Mouse (Mus musculus) C2C12 (cell line): ENCODE data around the gene Olfr1357.

ENCODE experiments used
- CEBPB ChIP-seq: IDR thresholded peaks from one replicate; pipeline ENCODE4 v1.6.1; 2011; ENCODE audit warnings: low read depth, mild to moderate bottlenecking, control low read depth, moderate library complexity
- CTCF ChIP-seq: IDR thresholded peaks from one replicate; pipeline ENCODE4 v1.5.1; 2011; ENCODE audit not compliant: control insufficient read depth, insufficient read depth, insufficient read length
- FOSL1 ChIP-seq: IDR thresholded peaks from one replicate; pipeline ENCODE4 v1.8.0; 2011; ENCODE audit warnings: mild to moderate bottlenecking, low read length; ENCODE audit not compliant: poor library complexity, insufficient read depth, severe bottlenecking
- MAX ChIP-seq: IDR thresholded peaks from one replicate; pipeline ENCODE4 v1.6.1; 2011; ENCODE audit warnings: mild to moderate bottlenecking, control low read depth
- MYOD1 ChIP-seq: IDR thresholded peaks from one replicate; pipeline ENCODE4 v1.6.1; 2011; ENCODE audit warnings: low read depth; ENCODE audit not compliant: control insufficient read depth, insufficient read length
- MYOG ChIP-seq: IDR thresholded peaks from one replicate; pipeline ENCODE4 v1.6.1; 2011; ENCODE audit not compliant: control insufficient read depth, insufficient read length; ENCODE audit errors: extremely low read depth
- USF1 ChIP-seq: IDR thresholded peaks from one replicate; pipeline ENCODE4 v1.6.1; 2011; ENCODE audit warnings: low read depth, mild to moderate bottlenecking, control low read depth, moderate library complexity

- TF ChIP-seq CTCF (no peak), MAX (no peak), CEBPB (no peak), MYOD1 (no peak), USF1 (no peak), MYOG (no peak), FOSL1 (no peak)
These were observed 18.0 kb downstream of the Olfr1357 start for GRCm38 (mm10) chr10:78599865-78600264.
